Mouse (Mus musculus) cortical plate, adult 2 months (tissue): ENCODE results near the gene Pgm5. TPM values are rescaled to one million over a fixed set of nuclear protein-coding genes. Genes with fewer than 3 reads are reported as not detected.

ENCODE experiments used
- H3K27ac ChIP-seq: fragments of 200-500 bp; 2 replicates; pipeline ENCODE4 v1.5.1; 2012; ENCODE audit warnings: low read length, control low read depth, inconsistent platforms; ENCODE audit not compliant: insufficient read depth
- H3K4me1 ChIP-seq: fragments of 200-500 bp; 2 replicates; pipeline ENCODE4 v1.6.1; 2011; ENCODE audit warnings: low read length; ENCODE audit not compliant: control insufficient read depth, insufficient read depth
- H3K4me3 ChIP-seq: fragments of 200-500 bp; 2 replicates; pipeline ENCODE4 v1.5.1; 2011; ENCODE audit warnings: mild to moderate bottlenecking, low read length, control low read depth; ENCODE audit not compliant: insufficient read depth
- CTCF ChIP-seq: fragments of 200-500 bp; IDR thresholded peaks from 2 replicates; pipeline ENCODE4 v1.5.1; 2011; ENCODE audit warnings: mild to moderate bottlenecking, control low read depth, low read length; ENCODE audit not compliant: insufficient read depth; ENCODE audit errors: extremely low read depth
- POLR2A ChIP-seq: fragments of 200-500 bp; IDR thresholded peaks from 2 replicates; pipeline ENCODE4 v1.6.1; 2011; ENCODE audit warnings: mild to moderate bottlenecking, low read length, control low read depth; ENCODE audit not compliant: insufficient read depth; ENCODE audit errors: extremely low read depth
- polyA plus RNA-seq: library from polyadenylated mRNA; depleted of rRNA; stranded (reverse); fragments of >200 nt; gene quantifications from 2 replicates; pipeline ENCODE4 v1.2.3, GENCODE M21; 2012

The Pgm5 gene
- polyA plus RNA-seq, 1 experiment = 2.4 TPM

DNA sequence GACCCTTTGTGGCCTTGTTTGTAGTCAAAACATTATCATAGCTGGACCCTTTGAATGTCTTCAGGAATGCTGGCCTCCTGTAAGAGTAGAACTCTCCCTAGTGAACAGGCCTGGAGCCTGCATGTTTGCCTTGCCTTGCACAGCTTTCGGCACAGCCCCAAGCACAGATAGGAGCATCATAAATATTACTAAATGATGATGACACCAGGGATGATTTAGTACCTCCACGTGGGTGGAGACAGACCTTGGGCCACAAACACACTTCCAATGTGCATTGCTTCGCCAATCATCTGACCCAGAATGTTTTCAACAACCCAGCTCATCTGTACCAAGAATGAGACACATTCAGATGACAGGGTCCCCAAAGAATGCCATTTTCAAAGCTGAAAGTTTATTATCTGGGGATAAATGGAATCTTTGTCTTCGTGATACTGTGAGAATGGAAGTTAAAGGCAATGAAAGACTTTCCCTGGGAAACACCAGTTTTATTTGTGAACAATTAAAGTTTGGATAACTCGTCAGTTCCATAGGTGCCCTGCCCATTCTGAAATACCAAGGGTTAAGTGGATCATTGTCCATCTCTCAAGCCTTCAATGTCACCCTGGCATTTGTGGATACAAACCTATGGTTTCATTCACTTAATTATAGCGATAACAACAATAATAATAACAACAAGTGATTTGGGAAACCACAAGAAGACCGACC lies 49.4 kb downstream of the Pgm5 start:
- no peaks in the 10 kb centered on the region for H3K4me1 ChIP-seq
- TF ChIP-seq CTCF (no peak), POLR2A (no peak)
- H3K27ac ChIP-seq = no peak overlapping the region

DNA sequence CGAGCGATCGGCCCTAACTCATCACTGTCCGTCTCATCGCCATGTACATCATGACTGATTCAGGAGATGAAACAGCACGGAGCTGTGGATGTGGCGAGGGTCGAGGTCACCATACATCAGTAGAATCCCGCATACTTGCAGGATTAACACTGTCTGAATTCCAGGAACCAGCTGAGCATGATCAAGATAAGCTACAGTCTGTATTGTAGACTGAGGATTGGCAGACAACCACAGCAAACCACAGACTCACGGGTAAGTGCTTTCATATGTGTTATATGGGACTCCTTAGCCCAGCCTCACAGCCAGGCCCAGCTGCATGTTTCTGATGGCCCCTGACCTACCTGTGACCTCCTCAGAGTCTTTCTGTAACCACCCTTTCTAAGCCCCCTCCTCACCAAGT lies 50.2 kb downstream of the Pgm5 start:
- no peak for TF ChIP-seq CTCF
- no peak for TF ChIP-seq POLR2A
- no peak overlapping the region for H3K27ac ChIP-seq
- no peak overlapping the region for H3K4me3 ChIP-seq
- H3K4me1 ChIP-seq = no peaks in the 10 kb centered on the region

More for the DNA sequence above, 49.4 kb downstream of the Pgm5 start:
- no peak overlapping the region for H3K4me3 ChIP-seq

DNA sequence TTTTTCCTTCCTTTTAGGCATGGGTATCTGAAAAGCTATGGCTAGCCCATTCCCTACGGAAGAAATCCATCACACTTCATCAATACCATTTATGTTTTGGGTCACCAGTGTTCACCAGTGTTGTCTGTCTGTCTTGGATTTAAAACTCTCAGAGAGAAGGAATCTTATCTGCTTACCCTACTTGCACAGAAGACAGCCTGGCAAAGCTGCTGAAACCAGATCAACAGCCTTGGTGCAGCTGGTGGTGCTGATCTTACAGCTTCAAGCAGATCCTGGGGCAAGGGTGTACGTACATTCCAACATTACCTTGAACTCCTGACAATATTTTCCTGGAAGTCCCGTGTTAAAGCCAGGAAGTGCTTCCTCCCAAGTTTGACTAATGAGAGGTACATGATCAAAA lies 55.6 kb downstream of the Pgm5 start:
- Histone ChIP-seq H3K27ac (no peak overlapping the region), H3K4me3 (no peak overlapping the region), H3K4me1 (no peaks in the 10 kb centered on the region)
- TF ChIP-seq CTCF (no peak), POLR2A (no peak)

- Histone ChIP-seq H3K4me3 (no peak overlapping the region), H3K27ac (no peak overlapping the region), H3K4me1 (no peaks in the 10 kb centered on the region)
- TF ChIP-seq POLR2A = no peak
- no peak for TF ChIP-seq CTCF
Observed at GRCm38 (mm10) chr19:24797606-24798005, 64.0 kb downstream of the Pgm5 start.

- H3K27ac ChIP-seq = no peak overlapping the region
- no peaks in the 10 kb centered on the region for H3K4me1 ChIP-seq
- no peak for TF ChIP-seq CTCF
- TF ChIP-seq POLR2A = no peak
- H3K4me3 ChIP-seq = no peak overlapping the region
Observed at GRCm38 (mm10) chr19:24794350-24794749, 67.3 kb downstream of the Pgm5 start.

GRCm38 (mm10) chr19:24793545-24794139 lies 68.0 kb downstream of the Pgm5 start:
- TF ChIP-seq POLR2A (no peak), CTCF (no peak)
- Histone ChIP-seq H3K4me3 (no peak overlapping the region), H3K27ac (no peak overlapping the region), H3K4me1 (no peaks in the 10 kb centered on the region)

- Histone ChIP-seq H3K4me3 (no peak overlapping the region), H3K27ac (no peak overlapping the region), H3K4me1 (no peaks in the 10 kb centered on the region)
- no peak for TF ChIP-seq POLR2A
- no peak for TF ChIP-seq CTCF
Observed at GRCm38 (mm10) chr19:24792876-24793275, 68.8 kb downstream of the Pgm5 start.

DNA sequence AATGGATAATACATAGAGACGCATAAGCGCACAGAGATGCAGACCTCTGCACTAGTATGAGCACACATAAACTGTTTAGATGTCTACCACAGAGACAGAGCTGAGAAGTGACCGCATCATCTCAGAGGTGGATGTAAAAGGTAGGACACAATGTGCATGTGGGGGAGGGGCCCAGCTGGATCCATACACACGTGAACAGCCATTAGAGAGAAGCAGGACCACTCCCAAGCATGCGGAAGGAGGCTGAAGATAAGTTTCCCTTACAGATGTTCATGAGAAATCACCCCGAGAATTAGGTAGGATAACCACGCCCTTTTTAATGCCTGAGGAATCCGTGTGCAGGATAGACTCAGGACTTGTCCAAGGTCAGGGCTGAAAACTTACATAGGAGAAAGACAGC lies 75.8 kb downstream of the Pgm5 start:
- Histone ChIP-seq H3K4me3 (no peak overlapping the region), H3K4me1 (no peaks in the 10 kb centered on the region), H3K27ac (no peak overlapping the region)
- TF ChIP-seq CTCF = no peak
- TF ChIP-seq POLR2A = no peak

DNA sequence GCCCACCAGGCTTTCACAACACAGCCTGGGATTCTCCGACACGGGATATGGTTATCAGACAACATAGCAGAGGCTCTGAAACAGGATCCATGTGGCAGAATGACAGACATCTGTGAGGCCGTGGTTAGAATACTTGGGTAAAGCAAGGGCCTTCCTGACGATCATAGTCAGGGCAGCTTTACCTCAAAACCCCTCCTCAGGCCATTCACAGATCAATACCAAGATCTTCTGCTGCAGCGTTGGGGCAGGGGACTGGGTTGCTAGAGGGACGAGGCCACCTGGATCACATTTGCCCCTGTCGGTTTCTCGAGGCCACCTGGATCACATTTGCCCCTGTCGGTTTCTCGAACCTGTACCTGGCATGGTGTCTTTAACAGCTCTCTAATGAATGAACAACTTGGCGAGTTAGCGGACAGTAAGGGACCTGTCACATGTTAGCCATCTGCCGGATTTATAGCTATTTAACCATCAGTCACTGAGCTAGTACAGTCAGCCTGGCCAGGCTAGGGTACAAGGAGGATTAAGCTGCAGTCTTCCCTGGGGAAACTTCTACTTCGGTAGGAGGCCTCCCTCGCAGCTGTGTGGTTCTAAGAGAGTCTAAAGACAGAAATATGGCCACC lies 76.5 kb downstream of the Pgm5 start:
- Histone ChIP-seq H3K27ac (no peak overlapping the region), H3K4me3 (no peak overlapping the region), H3K4me1 (no peaks in the 10 kb centered on the region)
- TF ChIP-seq POLR2A (no peak), CTCF (no peak)

GRCm38 (mm10) chr19:24783736-24784135 lies 77.9 kb downstream of the Pgm5 start:
- Histone ChIP-seq H3K4me3 (no peak overlapping the region), H3K4me1 (no peaks in the 10 kb centered on the region), H3K27ac (no peak overlapping the region)
- TF ChIP-seq CTCF = no peak
- no peak for TF ChIP-seq POLR2A
